Mouse (Mus musculus) embryonic facial prominence, embryonic 15.5 days (tissue): ENCODE results near the gene Caap1. TPM values are rescaled to one million over a fixed set of nuclear protein-coding genes. Genes with fewer than 3 reads are reported as not detected.

Source experiments
- ATAC-seq: fragments of 200-750 bp; cut with Nextera tagmentation; 2 replicates; pipeline ENCODE4 v1.8.0; 2017; ENCODE audit warnings: low read depth, moderate TSS enrichment; ENCODE audit not compliant: insufficient number of reproducible peaks, low FRiP score, low TSS enrichment
- H3K27ac ChIP-seq: fragments of 300-500 bp; sonication (generic); replicated peaks from 2 replicates; pipeline ENCODE4 v1.5.1; 2015; ENCODE audit warnings: mild to moderate bottlenecking, inconsistent platforms
- H3K27me3 ChIP-seq: fragments of 300-500 bp; sonication (generic); 2 replicates; pipeline ENCODE4 v1.6.1; 2015; ENCODE audit warnings: inconsistent platforms
- H3K36me3 ChIP-seq: fragments of 300-500 bp; sonication (generic); 2 replicates; pipeline ENCODE4 v1.6.1; 2015; ENCODE audit warnings: mild to moderate bottlenecking, inconsistent platforms
- H3K4me1 ChIP-seq: fragments of 300-500 bp; sonication (generic); 2 replicates; pipeline ENCODE4 v1.6.1; 2015; ENCODE audit warnings: inconsistent platforms
- H3K4me2 ChIP-seq: fragments of 300-500 bp; sonication (generic); replicated peaks from 2 replicates; pipeline ENCODE4 v1.6.1; 2015; ENCODE audit warnings: mild to moderate bottlenecking, inconsistent platforms
- H3K4me3 ChIP-seq: fragments of 300-500 bp; sonication (generic); replicated peaks from 2 replicates; pipeline ENCODE4 v1.5.1; 2015; ENCODE audit warnings: mild to moderate bottlenecking, inconsistent platforms
- H3K9ac ChIP-seq: fragments of 300-500 bp; sonication (generic); 2 replicates; pipeline ENCODE4 v1.6.1; 2015; ENCODE audit warnings: inconsistent platforms
- H3K9me3 ChIP-seq: fragments of 300-500 bp; sonication (generic); replicated peaks from 2 replicates; pipeline ENCODE4 v1.6.1; 2016; ENCODE audit warnings: inconsistent platforms
- WGBS: fragments of 180-500 bp; shearing (Covaris S2); methylation state at CpG from one replicate; pipeline ENCODE4 v1.1.7; 2015; 5-methylcytosine and 5-hydroxymethylcytosine counted together
- polyA plus RNA-seq: library from polyadenylated mRNA; unstranded; fragments of >200 nt; fragmentation: Nextera tagmentation; extraction: Ambion mirVana; gene quantifications from 2 replicates; pipeline ENCODE4 v1.2.1, GENCODE M21; 2015

Caap1 gene
- polyA plus RNA-seq, 1 experiment from 2014 or later, result 18.3 TPM

GRCm38 (mm10) chr4:94561954-94562648 is 5.5 kb upstream of the Caap1 start:
- Histone ChIP-seq H3K27me3 (no peaks in the 10 kb centered on the region), H3K9me3 (no peaks in the 10 kb centered on the region), H3K9ac (no peak overlapping the region), H3K4me3 (no peak overlapping the region), H3K4me1 (no peaks in the 10 kb centered on the region), H3K27ac (no peak overlapping the region), H3K4me2 (no peak overlapping the region), H3K36me3 (no peaks in the 10 kb centered on the region)
- no peak for ATAC-seq
- WGBS, result 80% methylated on average over 7 of the region's 7 CpGs

DNA sequence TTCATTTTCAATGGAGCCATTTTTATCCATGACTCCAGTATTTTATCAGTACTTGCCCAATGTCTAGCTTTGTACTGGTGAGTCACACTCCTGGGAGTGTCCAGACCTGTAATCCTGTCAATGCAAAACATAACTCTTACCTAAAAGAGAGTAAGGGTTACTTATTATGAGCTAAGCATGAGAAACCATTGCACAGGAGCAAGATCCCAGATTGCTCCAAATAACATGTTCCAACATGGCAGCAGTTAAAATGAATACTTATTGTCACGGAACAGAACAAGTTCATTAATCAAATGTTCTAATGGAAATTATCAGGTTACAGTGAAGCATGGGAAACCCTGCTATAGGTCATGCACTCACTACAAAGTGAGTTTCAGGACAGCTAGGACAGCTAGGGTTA is 3.7 kb upstream of the Caap1 start:
- no peak for ATAC-seq
- Histone ChIP-seq H3K9ac (no peak overlapping the region), H3K4me3 (no peak overlapping the region), H3K27me3 (no peaks in the 10 kb centered on the region), H3K4me2 (no peak overlapping the region), H3K9me3 (no peaks in the 10 kb centered on the region), H3K36me3 (no peaks in the 10 kb centered on the region), H3K27ac (no peak overlapping the region), H3K4me1 (peaks cover 5% of the 10 kb centered on the region; the same call in 1 of the 2 replicates)
- 84% methylated on average over 1 of the region's 1 CpGs for WGBS

- 58% methylated on average over 2 of the region's 2 CpGs for WGBS
- Histone ChIP-seq H3K9me3 (no peaks in the 10 kb centered on the region), H3K27me3 (no peaks in the 10 kb centered on the region), H3K4me1 (peaks cover 10% of the 10 kb centered on the region; the same call in 1 of the 2 replicates), H3K4me2 (no peak overlapping the region), H3K27ac (no peak overlapping the region), H3K4me3 (no peak overlapping the region), H3K9ac (no peak overlapping the region), H3K36me3 (no peaks in the 10 kb centered on the region)
- no peak for ATAC-seq
These were observed 2.7 kb upstream of the Caap1 start for GRCm38 (mm10) chr4:94559266-94559665.

DNA sequence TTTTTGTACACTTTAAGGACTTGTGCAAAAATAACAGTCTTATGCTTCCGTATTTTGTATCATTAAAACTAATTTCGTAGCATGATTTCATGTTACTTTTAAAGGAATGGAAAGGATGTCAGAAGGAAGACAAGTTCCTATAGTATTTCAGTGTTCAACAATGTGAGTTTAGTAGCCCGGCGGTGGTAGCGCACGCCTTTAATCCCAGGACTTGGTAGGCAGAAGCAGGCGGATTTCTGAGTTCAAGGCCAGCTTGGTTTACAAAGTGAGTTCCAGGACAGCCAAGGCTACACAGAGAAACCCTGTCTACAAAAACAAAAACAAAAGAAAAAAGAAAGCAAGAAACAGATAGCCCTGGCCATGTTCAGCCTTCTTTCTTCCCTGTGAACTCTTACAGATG is 549 bp upstream of the Caap1 start:
- Histone ChIP-seq H3K4me2 (peak overlapping the region; percentile 49), H3K27ac (no peak overlapping the region), H3K9ac (no peak overlapping the region), H3K9me3 (no peaks in the 10 kb centered on the region), H3K4me1 (peaks cover 10% of the 10 kb centered on the region; the same call in 1 of the 2 replicates), H3K36me3 (no peaks in the 10 kb centered on the region), H3K4me3 (peak overlapping the region; percentile 89; the same call in 1 of the 2 replicates), H3K27me3 (no peaks in the 10 kb centered on the region)
- no peak for ATAC-seq
- WGBS, result 72% methylated on average over 7 of the region's 7 CpGs

DNA sequence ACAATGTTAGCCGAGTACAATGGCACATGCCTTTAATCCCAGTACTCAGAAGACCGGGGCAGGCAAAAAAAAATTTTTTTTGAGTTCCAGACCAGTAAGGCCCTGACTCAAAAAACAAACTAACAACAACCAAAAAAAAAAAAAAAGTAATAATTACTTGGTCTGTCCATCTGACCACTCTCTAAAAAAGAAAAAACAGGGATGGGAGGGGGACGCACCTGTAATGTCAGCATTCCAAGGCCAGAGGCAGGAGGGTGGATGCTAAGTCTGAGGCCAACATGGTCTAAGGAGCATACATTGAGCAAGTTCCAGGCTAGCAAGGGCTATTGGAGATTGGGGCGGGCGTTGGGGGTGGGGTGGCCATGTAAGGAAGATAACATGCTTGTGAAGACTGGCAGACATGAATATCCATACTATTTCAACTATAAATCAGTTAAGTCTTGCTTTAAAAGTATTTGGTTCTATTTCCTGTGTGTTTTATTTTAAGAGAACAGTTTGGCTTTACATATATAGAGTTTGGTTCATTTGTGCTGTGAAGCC is 1.6 kb downstream of the Caap1 start:
- H3K27me3 ChIP-seq, result no peaks in the 10 kb centered on the region
- H3K27ac ChIP-seq, result no peak overlapping the region
- H3K36me3 ChIP-seq, result no peaks in the 10 kb centered on the region
- no peak overlapping the region for H3K9ac ChIP-seq
- 91% methylated on average over 5 of the region's 5 CpGs for WGBS
- H3K4me1 ChIP-seq, result peaks cover 10% of the 10 kb centered on the region; the same call in 1 of the 2 replicates
- no peaks in the 10 kb centered on the region for H3K9me3 ChIP-seq
- no peak for ATAC-seq
- no peak overlapping the region for H3K4me3 ChIP-seq
- 0 out of 2 replicates have a peak overlapping the region, but pooled peaks have one; percentile 49 for H3K4me2 ChIP-seq

DNA sequence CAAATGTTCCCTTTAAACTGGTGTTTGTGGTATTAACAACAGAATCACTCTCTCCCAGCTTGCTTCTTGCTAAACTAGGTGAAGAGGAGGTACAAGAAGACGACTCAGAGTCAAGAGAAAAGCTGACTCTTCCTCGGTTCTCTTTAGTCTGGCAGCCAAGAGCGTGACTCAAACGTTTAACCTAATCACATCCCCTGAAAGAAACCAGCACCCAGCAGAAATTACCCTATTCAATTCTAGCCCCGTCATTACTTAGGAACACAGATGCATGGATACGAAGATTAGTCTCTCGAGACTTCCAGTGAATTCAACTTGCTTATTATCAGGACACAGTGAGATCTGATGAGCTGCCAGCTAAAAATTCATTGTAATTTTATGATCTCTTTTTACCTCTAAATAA is 12.3 kb downstream of the Caap1 start:
- Histone ChIP-seq H3K4me2 (no peak overlapping the region), H3K36me3 (0 out of 2 replicates have a peak, but pooled peaks cover 20% of the 10 kb centered on the region), H3K4me1 (no peaks in the 10 kb centered on the region), H3K27ac (no peak overlapping the region), H3K9me3 (no peaks in the 10 kb centered on the region), H3K4me3 (no peak overlapping the region), H3K27me3 (no peaks in the 10 kb centered on the region), H3K9ac (no peak overlapping the region)
- WGBS, result 80% methylated on average over 7 of the region's 7 CpGs
- no peak for ATAC-seq

GRCm38 (mm10) chr4:94543041-94543440 is 13.6 kb downstream of the Caap1 start:
- no peak overlapping the region for H3K4me2 ChIP-seq
- no peaks in the 10 kb centered on the region for H3K9me3 ChIP-seq
- no peak overlapping the region for H3K27ac ChIP-seq
- no peaks in the 10 kb centered on the region for H3K4me1 ChIP-seq
- no peak overlapping the region for H3K9ac ChIP-seq
- 88% methylated on average over 4 of the region's 4 CpGs for WGBS
- ATAC-seq, result no peak
- H3K4me3 ChIP-seq, result no peak overlapping the region
- no peaks in the 10 kb centered on the region for H3K27me3 ChIP-seq
- H3K36me3 ChIP-seq, result peaks cover 27% of the 10 kb centered on the region; the same call in 1 of the 2 replicates

- Histone ChIP-seq H3K36me3 (peaks cover 5% of the 10 kb centered on the region; the same call in 1 of the 2 replicates), H3K27ac (no peak overlapping the region), H3K4me2 (no peak overlapping the region), H3K9ac (no peak overlapping the region), H3K4me1 (no peaks in the 10 kb centered on the region), H3K27me3 (no peaks in the 10 kb centered on the region), H3K4me3 (no peak overlapping the region), H3K9me3 (no peaks in the 10 kb centered on the region)
- no peak for ATAC-seq
These were observed 23.4 kb downstream of the Caap1 start for GRCm38 (mm10) chr4:94533205-94533604.

DNA sequence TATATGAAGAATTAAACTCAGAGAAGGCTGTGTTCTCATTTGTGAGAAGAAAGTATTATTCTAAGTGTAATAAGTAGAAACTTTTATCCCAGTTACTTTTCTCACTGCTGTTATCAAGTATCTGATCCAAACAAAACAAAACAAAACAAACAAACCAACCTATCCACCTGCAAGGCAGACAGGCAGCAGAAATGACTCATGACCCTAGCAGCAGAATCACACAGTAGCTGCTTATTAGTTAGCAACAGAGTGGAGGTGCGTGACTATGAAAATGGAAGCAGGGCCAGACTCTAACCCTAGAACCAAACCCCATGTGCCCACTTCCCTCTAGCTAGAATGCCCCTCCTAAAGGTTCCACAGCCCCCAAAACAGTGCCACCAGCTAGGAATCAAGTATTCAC is 27.1 kb downstream of the Caap1 start:
- no peaks in the 10 kb centered on the region for H3K36me3 ChIP-seq
- H3K9me3 ChIP-seq, result no peaks in the 10 kb centered on the region
- ATAC-seq, result no peak
- H3K27ac ChIP-seq, result no peak overlapping the region
- H3K4me3 ChIP-seq, result no peak overlapping the region
- H3K4me1 ChIP-seq, result no peaks in the 10 kb centered on the region
- 96% methylated on average over 1 of the region's 1 CpGs for WGBS
- no peak overlapping the region for H3K9ac ChIP-seq
- no peak overlapping the region for H3K4me2 ChIP-seq
- no peaks in the 10 kb centered on the region for H3K27me3 ChIP-seq

DNA sequence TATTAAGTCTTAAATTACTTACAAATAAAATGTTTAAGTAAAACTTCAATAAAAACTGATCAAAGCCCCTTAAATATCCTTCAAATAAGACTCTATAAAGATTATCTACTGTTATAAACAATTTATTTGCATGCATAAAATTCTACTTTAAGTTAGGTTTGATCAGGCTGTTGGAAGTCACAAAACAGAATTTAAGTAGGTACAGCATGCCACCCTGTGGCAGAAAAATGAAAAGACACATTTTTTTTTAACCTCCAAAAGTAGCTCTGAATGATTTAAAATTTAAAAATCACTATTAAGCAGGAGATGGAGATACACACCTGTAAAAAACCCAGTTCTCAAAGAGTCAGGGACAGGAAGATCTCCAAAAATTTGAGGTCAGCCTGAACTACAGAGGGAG is 33.3 kb downstream of the Caap1 start:
- no peaks in the 10 kb centered on the region for H3K9me3 ChIP-seq
- no peaks in the 10 kb centered on the region for H3K36me3 ChIP-seq
- no peaks in the 10 kb centered on the region for H3K4me1 ChIP-seq
- H3K4me3 ChIP-seq, result no peak overlapping the region
- ATAC-seq, result no peak
- H3K27me3 ChIP-seq, result no peaks in the 10 kb centered on the region
- H3K27ac ChIP-seq, result no peak overlapping the region
- H3K4me2 ChIP-seq, result no peak overlapping the region
- no peak overlapping the region for H3K9ac ChIP-seq

GRCm38 (mm10) chr4:94517631-94518030 is 39.0 kb downstream of the Caap1 start:
- H3K9me3 ChIP-seq, result no peaks in the 10 kb centered on the region
- no peak overlapping the region for H3K4me3 ChIP-seq
- H3K36me3 ChIP-seq, result no peaks in the 10 kb centered on the region
- H3K27me3 ChIP-seq, result no peaks in the 10 kb centered on the region
- no peak overlapping the region for H3K27ac ChIP-seq
- no peaks in the 10 kb centered on the region for H3K4me1 ChIP-seq
- ATAC-seq, result no peak
- H3K4me2 ChIP-seq, result no peak overlapping the region
- WGBS, result 69% methylated on average over 4 of the region's 4 CpGs
- no peak overlapping the region for H3K9ac ChIP-seq

DNA sequence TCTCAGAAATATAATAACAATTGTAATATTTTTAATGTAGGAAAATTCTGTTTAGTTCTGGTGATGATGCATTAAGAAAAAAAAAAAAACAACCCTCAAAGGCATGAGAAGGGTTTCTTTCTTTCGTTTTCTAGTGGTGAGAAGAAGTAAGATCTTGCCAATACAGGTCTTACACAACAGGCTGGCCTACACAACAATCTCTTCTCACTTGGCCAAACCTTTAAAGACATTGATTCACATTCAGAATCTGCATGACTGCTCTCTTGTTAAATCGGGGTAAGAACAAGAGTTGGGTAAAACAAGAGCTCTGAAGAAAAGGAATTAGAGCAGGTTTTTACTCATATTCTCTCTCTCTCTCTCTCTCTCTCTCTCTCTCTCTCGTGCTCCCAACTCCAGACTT is 41.2 kb downstream of the Caap1 start:
- no peaks in the 10 kb centered on the region for H3K9me3 ChIP-seq
- peaks cover 6% of the 10 kb centered on the region; the same call in 1 of the 2 replicates for H3K36me3 ChIP-seq
- H3K27ac ChIP-seq, result no peak overlapping the region
- no peak overlapping the region for H3K4me3 ChIP-seq
- 85% methylated on average over 3 of the region's 3 CpGs for WGBS
- H3K27me3 ChIP-seq, result no peaks in the 10 kb centered on the region
- no peak for ATAC-seq
- H3K4me1 ChIP-seq, result no peaks in the 10 kb centered on the region
- H3K4me2 ChIP-seq, result no peak overlapping the region
- no peak overlapping the region for H3K9ac ChIP-seq
